Mouse (Mus musculus) frontal cortex, postnatal 10 days (tissue): ENCODE measurements at regions not wholly inside any gene's neighbourhood (a gene's known extent, or its start where the extent isn't known, plus 50 kb on each side); places are given as distances from the start of the nearest gene placed in this dataset.

Experiments used
- DNase-seq, 2 experiments: peaks; one replicate each; pipeline ENCODE4 v3.0.0; 2022; ENCODE audit warnings: low spot score in 2 of 2, mixed read lengths in 1 of 2

GRCm38 (mm10) chr8:8392303-8392702, 268.7 kb downstream of the Efnb2 start:
- DNase-seq, result no peak

GRCm38 (mm10) chr8:8391321-8391720, 269.7 kb downstream of the Efnb2 start:
- peak in 1 of 2 experiments; percentile 8 for DNase-seq

GRCm38 (mm10) chr8:8378248-8378647, 282.8 kb downstream of the Efnb2 start:
- no peak for DNase-seq

DNA sequence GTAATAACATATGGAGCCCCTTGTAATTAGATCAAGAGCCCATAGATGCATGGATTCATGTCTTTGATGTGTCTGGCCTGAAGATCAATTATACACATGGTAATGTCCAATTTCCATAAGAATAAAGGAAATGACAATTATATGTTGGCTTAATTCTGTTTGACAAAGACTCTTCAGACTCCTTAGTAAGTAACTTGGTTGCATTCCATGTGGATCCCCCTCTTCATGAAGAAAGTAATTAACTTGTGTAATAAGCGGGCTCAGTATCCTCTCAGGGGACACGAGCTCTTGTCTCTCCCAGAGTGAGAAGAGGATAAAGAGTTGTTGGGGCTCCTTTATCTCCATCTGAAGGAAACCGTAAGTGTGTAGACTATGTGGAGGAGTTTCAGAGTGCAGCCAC, 284.3 kb downstream of the Efnb2 start:
- no peak for DNase-seq

DNA sequence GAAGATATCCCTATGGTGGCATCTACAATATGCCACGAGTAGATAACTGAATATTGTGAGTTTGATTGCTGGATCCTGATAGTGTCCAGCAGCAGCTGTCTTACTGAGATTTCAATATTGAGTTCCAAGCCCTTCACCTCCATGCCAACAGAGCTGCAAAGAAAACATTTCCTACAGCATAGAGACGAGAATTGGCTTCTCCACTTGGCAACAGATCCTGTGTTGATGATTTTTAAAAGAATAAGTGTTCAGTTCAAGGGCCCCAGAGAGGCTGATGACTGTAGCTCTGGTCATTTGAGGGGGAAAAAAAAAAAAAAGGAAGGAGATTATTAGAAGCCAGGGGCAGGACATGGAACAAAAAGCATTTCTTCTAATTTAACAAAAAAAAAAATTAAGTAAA, 284.7 kb downstream of the Efnb2 start:
- no peak for DNase-seq

DNA sequence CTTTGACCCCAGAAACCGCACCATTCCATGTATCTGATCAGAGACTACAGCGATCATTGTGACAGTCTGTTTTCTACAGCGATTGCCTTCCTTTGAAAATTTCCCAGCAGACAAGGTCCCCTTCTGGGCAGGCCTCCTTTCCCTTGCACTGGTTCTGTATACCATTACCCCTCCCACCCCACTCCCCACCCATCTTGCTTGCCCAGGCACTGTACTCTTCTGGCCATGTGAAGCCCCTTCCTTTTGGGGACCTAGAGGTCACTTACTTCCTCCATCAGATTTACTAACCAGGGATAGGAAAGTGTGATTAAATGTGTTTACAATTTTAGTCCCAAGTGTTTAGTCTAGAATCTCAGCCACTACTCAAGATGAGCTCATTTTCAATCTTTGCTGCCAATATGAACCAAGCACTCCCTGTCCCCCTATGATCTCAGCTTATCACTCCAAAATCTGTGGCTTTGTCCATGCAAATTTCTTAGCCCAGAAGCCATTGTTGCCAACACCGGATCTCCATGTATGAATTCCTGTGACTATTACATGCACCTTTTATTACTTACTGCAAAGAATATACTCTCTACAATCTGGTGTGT, 293.7 kb downstream of the Efnb2 start:
- no peak for DNase-seq

GRCm38 (mm10) chr8:8361941-8362537, 299.0 kb downstream of the Efnb2 start:
- no peak for DNase-seq

GRCm38 (mm10) chr8:8360586-8360985, 300.5 kb downstream of the Efnb2 start:
- DNase-seq, result no peak

- no peak for DNase-seq
These were observed 306.1 kb downstream of the Efnb2 start for GRCm38 (mm10) chr8:8354977-8355376.

- no peak for DNase-seq
These were observed 316.4 kb downstream of the Efnb2 start for GRCm38 (mm10) chr8:8344661-8345060.

DNA sequence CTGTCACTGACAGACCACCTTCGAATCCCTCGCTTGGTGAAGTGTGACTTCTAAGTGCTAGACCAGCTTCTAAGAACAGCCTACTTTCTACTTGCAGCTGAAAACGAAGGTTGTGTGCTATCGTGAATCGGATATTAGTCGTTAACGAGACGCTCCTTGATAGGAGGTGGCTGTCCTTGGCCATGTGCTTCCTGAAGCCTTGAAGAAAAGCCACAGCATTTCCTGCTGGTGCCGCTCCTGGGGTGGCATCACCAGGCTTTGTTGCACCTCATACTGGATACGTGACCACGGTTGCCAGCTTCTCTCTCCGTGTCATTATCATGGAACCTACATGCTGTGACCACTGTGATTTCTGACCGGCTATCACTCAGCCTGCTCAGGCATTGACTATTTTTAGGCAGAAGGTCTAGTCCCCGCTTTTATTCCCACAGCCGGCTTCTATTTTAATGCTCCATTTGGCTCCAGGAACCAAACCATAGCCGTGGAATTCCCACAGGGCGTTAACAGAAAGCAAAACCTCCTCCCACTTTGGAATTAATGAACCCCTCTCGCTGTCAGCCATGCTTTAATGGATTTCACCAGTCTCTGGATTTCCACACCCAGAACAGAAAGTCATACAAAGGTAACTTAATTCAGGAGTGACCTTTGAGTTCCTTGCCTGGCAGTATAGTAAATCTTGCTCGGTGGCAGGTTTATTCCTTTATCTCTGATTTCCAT, 325.6 kb downstream of the Efnb2 start:
- DNase-seq, result no peak

GRCm38 (mm10) chr8:8334515-8334914, 326.5 kb downstream of the Efnb2 start:
- DNase-seq, result no peak

DNA sequence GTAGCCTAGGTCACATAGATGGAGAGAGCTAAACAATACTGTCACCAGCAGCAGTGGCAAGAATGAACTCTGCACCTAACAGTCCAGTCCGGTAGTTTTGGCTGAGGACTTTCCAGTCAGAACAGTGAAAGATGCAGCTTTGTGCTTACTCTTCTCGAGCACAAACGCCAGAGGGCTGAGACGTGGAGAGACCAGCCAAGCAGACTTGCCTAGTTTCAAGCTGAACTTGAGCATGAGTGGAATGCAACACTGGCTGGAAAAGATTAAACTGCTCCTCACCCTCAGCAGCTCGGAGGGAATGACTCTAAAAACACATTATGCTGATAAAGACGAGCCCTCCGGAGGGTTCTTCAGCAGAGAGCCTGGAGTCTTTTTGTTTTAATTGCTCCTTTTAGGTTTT, 329.8 kb downstream of the Efnb2 start:
- no peak for DNase-seq

- no peak for DNase-seq
These were observed 332.9 kb downstream of the Efnb2 start for GRCm38 (mm10) chr8:8328010-8328666.

GRCm38 (mm10) chr8:8326066-8326834, 334.8 kb downstream of the Efnb2 start:
- no peak for DNase-seq

GRCm38 (mm10) chr8:8325420-8325819, 335.6 kb downstream of the Efnb2 start:
- no peak for DNase-seq

DNA sequence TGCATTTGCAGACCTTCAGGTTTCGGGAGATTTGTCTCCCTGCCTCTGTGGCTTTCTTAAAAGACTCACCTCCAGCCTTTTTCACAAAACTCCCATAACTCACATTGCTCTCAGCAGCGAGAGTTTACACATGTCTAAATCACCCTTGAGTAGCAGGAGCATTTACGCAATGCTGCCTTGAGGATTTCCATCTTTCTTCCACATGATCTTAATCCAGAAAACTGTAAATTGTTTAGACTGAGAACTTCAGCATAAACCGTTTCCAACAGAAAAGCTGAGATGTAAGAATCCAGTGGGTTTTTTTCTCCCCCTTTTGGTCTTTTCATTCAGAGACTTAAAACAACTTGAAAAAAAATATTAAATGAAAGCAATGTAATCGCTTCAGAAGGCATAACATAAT, 336.5 kb downstream of the Efnb2 start:
- no peak for DNase-seq

- DNase-seq, result no peak
These were observed 352.8 kb downstream of the Efnb2 start for GRCm38 (mm10) chr8:8308253-8308652.

GRCm38 (mm10) chr8:8307487-8307886, 353.6 kb downstream of the Efnb2 start:
- DNase-seq, result no peak

DNA sequence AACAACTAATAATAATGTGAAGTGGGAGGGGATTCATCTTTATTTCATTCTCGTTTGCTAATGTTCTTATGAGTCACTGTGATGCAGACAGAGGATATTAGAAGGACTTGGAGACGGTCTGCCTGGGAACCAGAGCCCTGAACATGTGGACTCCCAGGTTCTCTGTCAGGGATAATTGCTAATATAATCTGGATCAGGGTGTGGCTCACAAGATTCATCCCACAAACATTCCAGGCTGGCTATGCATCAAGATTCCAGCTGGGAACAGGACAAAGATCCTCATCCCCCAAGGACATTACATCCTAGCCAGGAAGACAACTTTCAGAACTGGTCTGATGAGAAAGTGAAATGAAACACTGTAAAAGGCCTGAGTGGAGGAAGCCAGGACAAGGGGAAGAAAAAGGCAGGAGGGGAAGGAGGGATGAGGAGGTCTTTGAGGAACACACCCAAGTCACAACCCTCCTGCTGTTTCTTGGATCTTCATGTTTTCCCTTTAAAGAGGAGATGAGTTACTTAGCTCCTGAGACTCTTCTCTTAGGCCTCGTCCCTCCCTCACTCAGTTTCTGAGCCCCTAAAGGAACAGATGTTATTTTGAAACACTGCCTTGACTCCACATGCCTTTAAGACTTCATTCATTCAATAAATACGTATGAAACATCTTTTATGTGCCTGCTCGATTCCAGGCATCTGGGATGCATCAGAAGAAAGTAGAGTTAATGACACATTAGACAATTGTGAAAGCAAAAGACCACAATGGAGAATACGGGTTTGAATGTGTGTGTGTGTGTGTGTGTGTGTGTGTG, 360.9 kb downstream of the Efnb2 start:
- no peak for DNase-seq

DNA sequence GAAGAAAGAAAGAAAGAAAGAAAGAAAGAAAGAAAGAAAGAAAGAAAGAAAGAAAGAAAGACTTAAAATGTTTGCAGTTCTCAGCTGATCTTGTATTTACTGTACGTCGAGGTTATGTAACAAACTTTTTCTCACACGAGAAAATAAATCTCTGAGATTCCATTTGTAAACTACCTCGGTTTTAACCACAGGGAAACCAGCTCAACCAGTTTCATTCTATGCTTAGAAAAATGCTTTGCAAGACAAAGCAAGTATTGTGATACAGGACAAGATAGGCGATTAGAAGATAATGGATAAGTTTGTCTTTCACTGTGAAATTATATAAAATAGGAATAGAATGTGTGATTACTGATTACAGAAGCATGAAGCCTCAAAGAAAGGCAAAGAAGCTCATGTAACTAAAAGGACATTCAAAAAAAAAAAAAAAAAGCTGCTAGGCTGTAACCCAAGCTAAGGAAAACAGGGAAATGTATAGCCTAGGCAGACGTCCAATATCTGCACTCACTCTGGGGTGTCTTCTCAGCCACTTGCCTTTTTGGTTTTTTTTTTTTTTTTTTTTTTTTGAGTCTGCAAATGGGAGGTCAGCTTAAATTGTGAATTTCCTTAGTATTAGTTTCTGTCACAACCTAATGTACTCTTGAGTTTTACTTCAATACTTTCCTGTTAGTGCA, 368.3 kb downstream of the Efnb2 start:
- DNase-seq, result no peak
